Mouse (Mus musculus) thymus, adult 18-20 months (tissue): ENCODE results near the gene Zmat5.

Experiments
- DNase-seq, 2 experiments: peaks; one replicate each; pipeline ENCODE4 v3.0.0; 2022; ENCODE audit warnings: mixed read lengths in 2 of 2

Zmat5 gene

DNA sequence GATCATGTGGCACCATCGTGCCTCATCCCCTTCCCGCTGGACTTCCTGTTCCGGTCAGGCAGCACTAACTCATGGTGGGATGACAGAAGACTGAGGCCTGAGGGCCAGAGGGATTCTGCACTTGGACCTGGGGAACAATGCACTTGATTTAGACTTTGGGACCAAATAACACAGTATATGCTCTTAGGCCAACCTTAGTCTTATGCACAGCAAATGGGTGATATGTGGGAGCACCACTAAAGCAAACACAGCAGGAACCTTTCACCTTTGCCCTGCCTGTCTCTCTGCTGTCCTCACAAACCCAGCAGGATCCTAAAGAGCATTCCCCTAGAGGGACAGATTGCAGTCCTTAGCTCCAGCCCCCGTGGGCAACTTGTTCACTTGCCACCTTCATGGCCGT, 36.3 kb downstream of the Zmat5 start:
- no peak for DNase-seq

DNA sequence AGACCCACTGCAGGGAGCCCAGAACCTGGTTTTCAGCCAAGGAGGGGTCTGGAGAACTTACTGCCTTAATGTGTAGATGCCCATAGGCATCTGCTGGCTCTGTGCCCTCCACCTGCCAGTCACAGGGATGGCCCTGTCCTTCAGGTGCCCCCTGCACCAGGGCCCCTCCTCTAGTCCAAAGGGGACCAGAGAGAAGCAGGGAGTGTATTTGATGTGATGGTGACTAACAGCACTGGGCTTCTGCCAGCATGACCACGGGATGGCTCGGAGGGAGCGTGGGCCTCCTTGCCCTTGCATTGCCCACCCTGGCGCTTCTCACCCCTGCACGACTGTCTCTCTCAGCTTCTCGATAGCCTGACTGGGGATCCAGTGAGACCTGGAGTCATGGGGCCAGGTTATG, 40.2 kb downstream of the Zmat5 start:
- no peak for DNase-seq

DNA sequence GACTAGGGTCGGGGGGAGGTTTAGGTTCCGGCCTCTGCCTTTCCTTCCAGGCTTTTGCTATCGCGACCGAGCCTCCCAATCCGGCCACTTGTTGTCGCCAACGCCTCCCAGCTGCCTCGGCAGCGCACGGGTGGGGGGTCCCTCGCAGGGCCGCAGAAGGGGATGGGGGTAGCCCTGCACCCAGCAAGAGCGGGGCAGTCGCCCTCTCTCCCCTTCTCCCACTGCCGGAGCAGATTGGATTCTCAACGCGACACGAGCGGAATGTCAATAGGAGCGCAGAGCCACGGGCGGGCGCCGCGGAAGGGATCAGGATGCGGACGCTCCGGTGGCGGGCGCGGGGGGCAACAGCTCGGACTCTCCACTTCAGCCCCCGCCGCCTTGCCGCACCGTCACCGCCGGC, 41.5 kb downstream of the Zmat5 start:
- no peak for DNase-seq

DNA sequence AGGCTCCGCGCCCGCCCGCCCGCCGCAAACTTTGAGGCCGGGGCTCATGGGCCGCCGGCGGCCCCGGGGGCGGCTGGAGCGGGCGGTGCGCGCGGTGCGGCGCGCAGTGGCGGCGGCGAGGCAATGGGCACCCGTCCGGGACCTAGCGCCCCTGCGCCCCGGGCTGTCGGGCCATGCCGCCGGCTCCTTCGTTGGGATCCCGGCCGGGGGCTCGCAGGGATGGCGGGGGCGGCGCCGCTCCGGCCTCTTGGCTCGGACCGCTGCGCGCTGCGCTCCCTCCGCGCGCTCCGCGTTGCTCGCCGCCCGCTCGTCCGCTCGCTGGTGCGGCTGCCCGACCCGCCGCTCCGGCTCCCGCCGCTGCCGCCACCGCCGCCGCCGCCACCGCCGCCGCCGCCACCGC, 42.3 kb downstream of the Zmat5 start, which contains the start of gene Cabp7:
Gene Cabp7 (minus strand): TSS at position 46 of the 400 bp plus-strand sequence.
- no peak for DNase-seq

DNA sequence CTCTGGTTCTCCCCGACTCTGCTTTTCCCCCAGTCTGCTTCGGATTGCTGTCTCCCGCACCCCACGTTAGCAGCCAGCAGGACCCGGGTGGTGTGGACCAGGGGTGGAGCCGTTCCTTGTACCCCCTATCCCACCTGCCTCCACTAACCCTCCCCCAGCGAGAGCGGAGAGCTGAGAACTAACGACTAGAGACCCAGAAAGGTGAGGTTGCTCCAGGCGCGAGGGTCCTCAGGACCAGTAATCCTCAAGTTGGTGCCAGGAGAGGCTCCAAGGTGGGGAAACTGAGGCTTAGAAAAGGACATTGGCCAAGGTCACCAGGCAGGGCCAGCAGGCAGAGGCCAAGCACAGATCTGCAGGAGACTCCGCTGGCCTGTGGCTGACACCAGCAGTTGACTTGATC, 42.8 kb downstream of the Zmat5 start:
- DNase-seq = no peak

DNA sequence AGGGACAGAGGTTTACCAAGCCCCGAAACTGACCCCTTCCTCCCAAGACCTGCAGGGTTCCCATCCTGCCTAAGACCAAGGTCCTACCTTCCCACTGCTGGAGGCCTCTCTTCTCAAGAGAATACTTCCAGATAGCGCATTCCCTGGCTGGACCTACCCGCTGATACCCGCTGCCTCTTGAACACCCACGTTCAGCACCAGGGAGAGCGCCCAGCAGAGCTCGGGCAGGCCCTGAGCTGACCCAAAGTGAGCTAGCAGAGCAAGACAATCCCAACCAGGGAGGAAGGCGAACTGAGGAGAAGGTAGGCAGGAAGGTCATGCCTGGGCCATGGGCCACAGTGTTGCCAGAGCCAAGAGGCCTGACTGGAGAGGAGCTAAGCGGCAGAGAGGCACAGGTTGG, 45.8 kb downstream of the Zmat5 start:
- no peak for DNase-seq

DNA sequence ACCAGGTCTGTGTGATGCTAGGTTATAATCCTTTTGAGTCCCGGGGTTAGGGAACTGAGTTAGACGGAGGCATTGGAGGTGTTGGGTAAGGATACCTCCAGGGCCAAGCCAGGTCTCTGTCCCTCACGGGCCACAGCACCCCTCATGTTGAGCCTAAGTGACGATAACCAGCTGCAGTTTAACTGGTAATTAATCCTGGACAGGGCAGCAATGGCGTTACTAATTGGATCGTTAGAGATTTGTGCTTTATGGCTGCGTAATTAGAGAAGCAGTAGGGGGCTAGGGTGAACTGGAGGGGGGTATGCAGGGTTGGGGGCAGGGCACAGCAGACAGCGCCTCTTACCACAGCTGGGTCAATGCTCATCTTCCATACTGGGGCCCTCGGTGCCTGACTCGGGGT, 48.4 kb downstream of the Zmat5 start:
- no peak for DNase-seq

DNA sequence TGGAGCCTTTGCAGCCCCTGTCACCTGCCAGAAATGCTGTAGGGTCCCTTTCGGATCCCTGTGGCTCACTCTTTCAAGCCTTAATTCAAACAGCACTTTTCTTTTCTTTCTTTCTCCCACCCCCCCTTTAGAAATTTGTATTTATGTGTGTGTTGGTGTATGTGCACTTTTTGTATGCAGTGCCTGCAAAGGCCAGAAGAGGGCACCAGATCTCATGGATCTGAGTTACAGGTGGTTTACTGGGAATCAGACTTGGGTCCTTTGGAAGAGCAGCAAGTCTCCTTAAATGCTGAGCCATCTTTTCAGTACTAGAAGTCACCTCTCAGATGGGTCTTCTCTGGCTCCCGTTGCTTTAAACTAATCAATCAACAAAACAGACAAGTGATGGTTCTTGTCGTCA, 49.6 kb downstream of the Zmat5 start:
- no peak for DNase-seq

DNA sequence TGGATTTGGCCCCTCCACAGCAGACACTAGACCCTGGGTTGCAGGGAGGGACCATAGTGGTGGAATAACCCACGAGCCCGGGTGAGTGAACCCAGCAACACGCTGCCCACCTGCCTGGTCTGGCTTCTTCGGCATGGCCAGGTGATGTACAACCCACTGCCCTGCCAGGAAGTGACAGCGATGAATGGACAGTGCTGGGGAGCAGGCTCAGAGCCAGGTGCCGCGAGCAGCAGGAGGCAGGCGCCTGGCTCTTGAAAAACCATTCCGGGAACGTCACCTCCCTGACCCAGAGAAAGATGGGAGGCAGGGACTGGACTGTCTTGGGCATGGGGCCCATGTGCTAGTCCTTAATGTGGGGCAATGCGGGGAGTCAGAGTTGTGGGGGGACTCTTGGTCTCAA, 50.4 kb downstream of the Zmat5 start:
- DNase-seq = no peak

DNA sequence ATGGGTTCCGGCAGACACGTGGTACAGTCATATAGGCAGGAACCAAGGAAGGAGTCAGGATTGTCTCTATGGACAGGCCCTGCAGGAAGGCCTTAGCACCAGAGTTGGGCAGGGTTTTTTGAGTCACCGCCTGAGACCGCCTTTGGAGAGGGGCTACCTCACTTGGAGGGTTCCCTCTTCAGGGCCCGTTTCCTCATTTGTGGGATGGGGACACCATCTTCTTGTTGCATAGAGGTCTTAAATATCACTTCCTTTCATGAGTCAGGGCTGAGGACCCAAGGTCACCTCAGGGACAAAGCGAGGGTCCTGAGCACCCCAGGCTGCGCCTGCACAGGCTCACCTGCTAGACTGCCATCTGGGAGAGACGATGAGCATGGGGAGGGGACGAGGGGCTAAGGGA, 52.0 kb downstream of the Zmat5 start:
- DNase-seq = no peak

DNA sequence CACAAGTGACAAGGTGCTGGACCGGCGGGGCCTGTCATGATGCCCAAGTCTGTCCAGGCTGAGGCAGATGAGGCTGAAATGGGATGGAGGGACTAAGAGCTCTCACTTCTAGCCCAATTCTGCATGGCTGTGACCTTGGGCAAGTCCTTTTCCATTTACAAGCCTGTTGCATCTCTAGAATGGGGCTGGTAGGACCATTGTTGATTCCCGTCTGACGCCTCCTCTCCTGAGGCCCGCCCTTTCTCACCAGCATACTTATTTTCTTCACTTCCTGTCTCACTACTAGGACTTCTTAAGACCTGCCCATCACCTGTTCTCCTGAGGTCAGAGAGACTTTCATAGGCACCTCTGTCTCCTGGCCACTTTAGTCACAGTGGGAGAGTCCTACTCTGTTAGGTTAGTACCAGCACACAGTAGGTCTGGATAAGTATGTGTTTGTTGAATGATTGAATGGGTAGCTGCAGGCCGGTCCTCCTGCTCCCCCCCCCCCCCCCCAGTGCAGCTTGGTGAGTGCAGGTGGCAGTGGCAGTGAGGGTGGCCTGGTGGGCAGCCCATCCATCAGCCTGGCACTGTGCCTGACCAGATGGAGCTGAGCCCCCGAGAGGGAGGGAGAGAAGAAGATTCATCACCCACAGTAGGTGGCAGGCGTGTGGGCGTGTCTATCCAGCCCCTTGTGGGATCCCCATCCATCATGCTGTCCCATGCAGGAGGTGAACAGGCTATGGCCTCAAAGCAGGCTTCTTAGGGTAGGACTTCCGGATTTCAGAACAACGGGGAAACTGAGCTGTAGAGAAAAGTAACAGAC, 52.7 kb downstream of the Zmat5 start:
- no peak for DNase-seq

DNA sequence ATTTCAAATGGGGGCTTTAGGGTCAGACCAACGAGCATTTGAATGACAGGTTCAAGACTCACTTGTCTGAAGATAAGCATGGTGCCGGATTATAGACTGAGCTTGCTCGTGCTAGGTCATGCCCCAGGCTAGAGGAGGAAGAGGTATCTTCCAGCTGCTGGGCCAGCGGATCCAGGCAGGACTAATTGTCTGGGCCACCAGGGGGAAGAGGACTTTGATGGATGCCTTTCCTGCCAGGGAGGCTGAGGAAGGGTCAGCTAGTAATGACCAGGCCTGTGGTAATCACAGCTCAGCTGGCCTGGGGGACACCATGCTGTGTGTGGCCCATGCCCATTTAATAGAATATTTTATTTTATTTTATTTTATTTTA, 53.3 kb downstream of the Zmat5 start:
- DNase-seq = no peak

DNA sequence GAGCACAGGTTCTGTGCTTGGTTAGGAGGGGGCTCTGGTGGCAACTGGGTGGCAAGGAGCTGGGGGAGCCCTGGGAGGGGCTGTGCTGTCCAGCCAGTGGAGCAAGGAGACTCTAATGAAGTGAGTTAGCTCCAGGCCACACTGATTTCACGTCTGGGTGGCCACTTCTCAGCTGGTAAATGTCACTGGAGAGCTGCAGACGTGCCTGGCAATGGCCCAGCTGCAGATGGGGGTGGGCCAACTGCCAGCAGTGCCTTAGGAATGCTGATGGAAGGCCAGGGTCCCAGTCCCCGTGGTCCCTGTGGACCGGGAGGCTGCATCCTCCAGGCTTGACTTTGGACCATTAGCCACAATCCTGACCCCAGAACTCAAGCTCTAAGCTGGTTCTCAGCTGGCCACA, 56.0 kb downstream of the Zmat5 start:
- no peak for DNase-seq

DNA sequence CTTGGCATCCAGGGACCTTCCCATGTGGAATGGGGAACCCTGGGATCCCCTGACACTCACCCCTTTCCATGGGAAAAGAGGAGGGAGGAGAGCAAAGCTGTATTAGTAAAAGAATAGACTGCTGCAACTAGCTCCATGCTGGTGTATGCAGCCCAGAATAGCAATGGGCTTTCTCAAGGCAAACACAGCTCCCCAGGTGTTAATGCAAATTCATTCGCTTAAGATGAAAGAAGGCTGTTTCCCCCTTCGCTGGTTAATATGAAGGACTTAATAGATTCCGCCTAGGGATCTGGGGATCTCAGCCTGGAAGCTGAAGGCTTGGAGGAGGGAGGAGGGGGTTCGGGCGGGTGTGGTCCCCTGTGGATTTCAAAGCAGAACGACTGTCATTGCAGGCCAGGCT, 57.5 kb downstream of the Zmat5 start:
- no peak for DNase-seq

DNA sequence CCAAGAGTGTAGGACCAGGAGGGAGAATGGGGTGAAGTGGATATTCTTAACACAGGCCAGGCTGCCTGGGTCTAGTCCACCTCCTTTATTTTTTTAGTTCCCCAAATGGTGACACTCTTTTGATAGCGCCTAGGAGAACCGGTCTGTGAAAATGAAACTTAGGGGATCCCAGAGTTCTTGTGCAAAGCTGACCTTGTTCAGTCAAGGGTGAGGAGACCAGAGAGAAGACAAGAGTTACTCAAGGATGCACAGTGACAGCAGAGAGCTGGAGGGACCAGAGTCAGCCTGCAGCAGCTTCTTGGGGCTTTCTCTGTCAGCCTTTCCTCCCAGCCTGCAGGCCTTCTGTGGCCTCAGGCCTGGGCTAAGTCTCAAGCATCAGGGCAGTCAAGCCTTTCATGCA, 58.0 kb downstream of the Zmat5 start:
- DNase-seq = no peak

DNA sequence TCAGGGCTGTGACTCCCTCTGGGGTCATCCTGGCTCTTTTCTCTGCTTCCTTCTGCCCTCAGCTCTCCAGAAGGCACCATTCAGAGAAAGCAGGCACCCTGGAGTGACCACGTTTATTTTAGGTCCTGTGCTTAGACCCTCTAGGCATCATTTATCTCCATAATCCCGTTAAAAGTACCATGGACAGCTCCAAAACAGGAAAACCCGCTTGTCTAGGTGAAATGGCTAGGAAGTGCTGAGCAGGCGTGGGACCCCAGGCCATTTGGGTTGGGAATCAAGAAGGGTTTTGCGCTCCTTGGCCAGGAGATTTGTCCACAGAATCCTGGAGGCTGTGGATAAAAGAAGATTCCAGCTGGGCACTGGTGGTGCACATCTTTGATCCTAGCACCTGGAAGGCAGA, 59.2 kb downstream of the Zmat5 start:
- no peak for DNase-seq

DNA sequence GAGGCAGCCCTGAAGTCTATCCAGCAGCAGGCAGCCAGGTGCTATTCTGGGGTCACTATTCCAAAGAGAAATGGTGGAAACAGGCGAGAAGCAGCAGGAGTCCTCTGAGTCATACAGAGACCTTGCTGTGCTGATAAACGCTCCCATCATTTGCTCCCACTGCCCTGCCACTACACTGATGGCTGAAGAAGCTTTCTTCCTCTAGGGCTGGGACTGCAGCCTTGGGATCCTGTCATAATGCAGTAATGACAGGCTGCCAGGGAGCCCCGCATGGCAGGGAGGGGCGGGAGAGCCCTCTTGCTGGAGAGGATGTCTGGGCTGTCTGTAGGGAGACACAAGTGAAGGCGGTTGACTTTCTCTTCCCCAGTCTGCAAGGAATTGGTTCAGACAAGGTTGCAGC, 60.0 kb downstream of the Zmat5 start:
- DNase-seq = no peak

DNA sequence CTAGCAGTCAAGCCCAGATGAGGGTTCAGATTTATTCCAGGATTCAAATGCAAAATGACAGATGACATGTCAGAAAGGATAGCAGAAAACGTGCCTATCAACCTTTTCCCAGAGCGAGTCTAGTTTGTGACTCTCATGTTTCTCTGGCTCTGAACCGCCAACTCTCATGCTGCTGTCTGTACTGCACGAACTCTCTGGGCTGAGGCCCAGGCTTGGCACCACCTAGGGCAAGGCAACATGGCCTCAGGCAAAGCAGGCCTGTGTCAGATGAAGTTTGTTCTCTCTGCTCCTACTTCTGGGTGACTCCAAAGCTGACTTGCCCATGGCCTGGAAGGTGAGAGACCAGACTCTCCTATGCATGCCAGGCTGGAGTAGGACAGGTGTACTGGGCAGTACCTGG, 63.9 kb downstream of the Zmat5 start:
- no peak for DNase-seq

DNA sequence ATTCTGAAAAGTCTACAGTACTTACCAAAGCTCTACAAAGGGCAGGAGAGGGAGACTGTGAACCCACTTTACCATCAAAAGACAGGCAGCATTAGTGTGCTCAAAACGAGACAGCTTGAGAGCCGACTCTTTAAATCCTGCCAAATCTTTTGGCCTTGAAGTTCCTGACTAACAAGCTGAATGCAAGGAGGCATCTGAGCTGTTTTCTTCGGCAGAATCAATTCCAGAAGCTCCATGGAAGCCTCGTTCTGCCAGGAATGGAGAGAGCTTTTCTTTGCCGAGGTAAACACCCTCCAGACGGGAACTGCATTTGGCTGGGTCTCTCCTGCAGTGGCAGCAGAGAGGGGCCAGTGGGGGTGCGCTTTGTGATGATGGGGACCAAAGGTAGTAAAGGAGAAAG, 64.8 kb downstream of the Zmat5 start:
- DNase-seq = no peak

DNA sequence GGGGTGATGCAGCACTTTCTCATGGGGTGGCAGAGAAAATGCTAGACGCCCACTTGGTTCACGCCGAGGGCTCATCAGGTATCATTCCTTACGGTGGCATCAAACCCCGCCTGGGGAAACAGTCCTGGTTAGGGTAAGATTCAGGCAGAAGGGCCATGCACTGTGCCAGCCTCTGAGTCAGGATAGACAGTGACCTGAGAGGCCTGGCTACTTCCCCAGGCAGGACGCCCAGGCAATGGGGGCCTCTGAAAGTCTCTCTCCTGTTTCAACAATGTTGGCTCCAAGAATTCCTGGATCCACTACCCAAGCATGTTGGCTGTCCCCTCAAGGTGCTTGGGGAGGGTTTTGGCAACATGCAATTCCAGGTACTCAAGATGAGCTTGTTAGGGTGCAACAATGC, 65.4 kb downstream of the Zmat5 start:
- DNase-seq = no peak

DNA sequence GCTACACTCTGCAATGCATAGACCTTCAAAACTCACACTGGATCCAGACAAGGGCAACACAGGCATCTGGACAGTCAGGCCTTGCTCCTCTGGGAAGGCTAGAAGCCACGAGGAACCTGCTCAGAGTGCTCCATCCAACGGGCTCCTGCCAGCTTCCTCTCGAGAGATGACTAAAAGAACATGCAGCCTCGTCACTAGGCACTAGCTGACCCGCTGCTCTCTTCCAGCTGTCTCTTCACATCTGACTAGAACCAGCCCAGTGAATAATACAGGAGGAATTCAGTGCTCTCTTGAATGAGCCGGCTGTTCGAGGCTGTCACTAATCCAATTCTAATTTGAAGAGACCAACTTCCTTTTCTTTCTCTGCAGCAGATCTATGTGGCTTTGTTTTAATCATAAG, 67.3 kb downstream of the Zmat5 start:
- DNase-seq = no peak

DNA sequence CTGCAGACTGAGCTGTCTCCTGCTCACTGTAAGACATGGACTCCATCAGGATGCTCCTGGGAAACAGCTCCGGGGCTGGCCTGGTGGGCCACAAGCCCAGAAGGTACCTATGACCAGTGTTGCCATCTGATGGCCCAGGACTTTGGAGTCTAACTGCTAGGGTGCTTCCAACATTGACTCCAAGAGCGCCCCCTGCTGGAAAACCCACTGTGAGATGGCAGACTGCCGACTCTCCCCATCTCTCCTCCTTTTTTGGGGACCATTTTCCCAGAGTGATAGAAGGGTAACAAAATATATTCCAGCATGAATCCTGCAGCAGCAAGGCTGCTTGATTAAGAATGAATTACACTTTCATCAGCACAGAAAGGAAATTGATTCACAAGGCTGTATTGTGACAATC, 68.4 kb downstream of the Zmat5 start:
- DNase-seq = peak in 1 of 2 experiments; percentile 14

DNA sequence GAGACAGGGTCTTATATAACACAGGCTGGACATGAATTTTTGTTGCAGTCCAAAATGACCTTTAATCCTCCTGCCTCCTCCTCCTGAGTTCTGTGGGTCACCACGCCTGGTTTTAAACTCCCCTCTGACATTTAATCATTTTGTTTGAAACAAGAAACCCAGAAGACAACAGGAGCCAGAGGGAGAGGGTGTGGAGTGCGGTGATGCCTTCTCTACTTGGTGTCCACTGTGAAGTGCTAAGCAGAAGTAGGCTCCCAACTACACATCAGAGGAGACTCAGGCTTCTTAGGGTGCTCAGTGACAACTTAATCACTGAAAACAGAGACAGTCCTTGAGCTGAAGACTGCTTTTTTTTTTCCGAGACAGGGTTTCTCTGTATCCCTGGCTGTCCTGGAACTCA, 76.4 kb downstream of the Zmat5 start:
- DNase-seq = no peak

DNA sequence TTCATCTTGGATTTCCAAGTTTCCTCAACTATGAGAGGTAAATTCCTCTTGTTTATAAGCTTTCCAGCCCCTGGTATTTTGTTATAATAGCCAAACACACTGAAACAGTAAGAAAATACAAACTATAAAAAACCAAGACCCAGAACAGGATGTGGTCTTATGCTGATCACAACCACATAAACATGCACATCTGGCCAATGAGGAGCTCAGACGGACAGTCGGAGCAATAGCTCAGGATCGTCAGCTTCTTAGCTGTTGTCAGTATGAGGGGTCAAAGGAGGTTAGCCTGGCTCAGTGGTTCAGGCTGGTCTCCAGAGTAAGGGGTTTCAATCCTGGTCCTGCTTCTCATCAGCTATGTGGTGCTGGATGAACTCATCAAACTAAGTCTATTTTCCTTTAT, 78.6 kb downstream of the Zmat5 start:
- DNase-seq = no peak

DNA sequence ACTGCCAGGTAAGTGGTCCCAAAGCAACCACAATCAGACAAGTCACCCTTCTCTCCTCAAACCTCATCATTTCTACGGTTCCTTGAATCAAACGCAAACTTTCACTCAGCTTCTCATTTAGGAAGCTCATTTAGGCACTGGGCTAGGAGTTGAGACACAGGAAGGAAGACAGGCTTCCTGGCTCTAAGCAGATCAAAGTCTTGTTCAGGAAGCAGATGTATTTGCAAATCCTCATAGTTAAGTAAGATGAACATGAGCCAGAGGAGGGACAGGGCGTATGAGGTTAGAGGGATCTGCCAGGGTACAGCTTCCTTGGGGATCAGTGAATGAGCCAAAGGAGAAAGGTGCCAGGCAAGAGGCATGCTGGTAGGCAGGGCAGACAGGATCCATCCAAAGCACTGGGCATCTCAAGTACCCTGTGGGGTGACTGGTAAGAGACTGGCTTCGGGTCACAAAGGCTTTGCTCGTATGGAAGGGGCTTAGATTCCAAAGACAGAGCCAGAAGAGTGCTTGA, 80.2 kb downstream of the Zmat5 start:
- no peak for DNase-seq
